8 mouse cellular contexts compared by ENCODE assay signal in the genomic region with DNA sequence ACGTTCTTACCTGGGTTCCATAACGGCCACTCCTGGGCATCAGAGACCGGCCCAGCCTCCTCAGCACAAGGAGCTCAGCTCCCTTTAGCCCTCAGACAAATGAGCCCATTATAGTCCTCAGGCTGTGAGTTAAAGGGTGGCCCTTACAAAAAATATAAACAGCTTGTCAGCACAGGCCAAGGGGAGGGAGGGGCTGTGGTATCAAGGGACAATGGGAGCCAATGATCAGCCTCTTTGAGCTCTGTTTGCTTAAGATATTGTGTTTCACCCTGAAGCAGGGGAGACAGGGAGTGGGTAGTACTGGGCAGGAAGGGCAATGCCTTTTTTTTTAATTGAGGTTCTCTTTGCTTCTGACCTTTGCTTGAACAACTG. TPM values are rescaled to one million over a fixed set of nuclear protein-coding genes. Genes with fewer than 3 reads are reported as not detected.
A peak's percentile ranks its signal among the peaks of the same experiment; 100 is the strongest.
DNase-seq lines count a peak whose midpoint lies in the region; ATAC-seq and TF ChIP-seq lines count a peak whose summit lies in the region.

No protein-coding gene starts in this region.

- H3K9me3 ChIP-seq in kidney, embryonic 16.5 days (ENCODE audit: low read length) = no peaks in the 10 kb centered on the region
- no peaks in the 10 kb centered on the region for H3K9me3 ChIP-seq in forebrain, embryonic 11.5 days (ENCODE audit: control insufficient read depth, low read length)
- H3K9me3 ChIP-seq in liver, embryonic 12.5 days (replicated peaks) = no peaks in the 10 kb centered on the region
- H3K9me3 ChIP-seq in neural tube, embryonic 15.5 days (replicated peaks) = no peaks in the 10 kb centered on the region

- no peaks in the 10 kb centered on the region for H3K27me3 ChIP-seq in kidney, embryonic 16.5 days (ENCODE audit: insufficient read depth, low read length)
- no peaks in the 10 kb centered on the region for H3K27me3 ChIP-seq in forebrain, embryonic 11.5 days (ENCODE audit: control insufficient read depth, insufficient read depth, low read length)
- peaks cover 25% of the 10 kb centered on the region; the same call in 1 of the 2 replicates for H3K27me3 ChIP-seq in liver, embryonic 12.5 days (replicated peaks)
- no peaks in the 10 kb centered on the region for H3K27me3 ChIP-seq in neural tube, embryonic 15.5 days (replicated peaks)
- no peaks in the 10 kb centered on the region for H3K27me3 ChIP-seq in kidney, adult 2 months (replicated peaks; ENCODE audit: control insufficient read depth, insufficient read depth, low read length)

- peak overlapping the region; percentile 55 for H3K9ac ChIP-seq in kidney, embryonic 16.5 days (replicated peaks; ENCODE audit: low read length)
- H3K9ac ChIP-seq in forebrain, embryonic 11.5 days (ENCODE audit: low read length) = peak overlapping the region; percentile 27
- peak overlapping the region; percentile 49 for H3K9ac ChIP-seq in liver, embryonic 12.5 days
- no peak overlapping the region for H3K9ac ChIP-seq in neural tube, embryonic 15.5 days (replicated peaks)

- 0% methylated on average over 3 of the region's 3 CpGs for WGBS in kidney, embryonic 16.5 days
- WGBS in forebrain, embryonic 11.5 days = 7% methylated on average over 3 of the region's 3 CpGs
- WGBS in liver, embryonic 12.5 days (ENCODE audit: insufficient replicate concordance) = 33% methylated on average over 3 of the region's 3 CpGs
- WGBS in neural tube, embryonic 15.5 days = 4% methylated on average over 3 of the region's 3 CpGs
- WGBS in kidney, adult 2 months = 17% methylated on average over 3 of the region's 3 CpGs

- H3K4me2 ChIP-seq in kidney, embryonic 16.5 days (replicated peaks; ENCODE audit: low read depth, low read length) = peak overlapping the region; percentile 48
- H3K4me2 ChIP-seq in forebrain, embryonic 11.5 days (ENCODE audit: low read depth, low read length, severe bottlenecking) = peak overlapping the region; percentile 19; the same call in 1 of the 2 replicates
- peak overlapping the region; percentile 69 for H3K4me2 ChIP-seq in liver, embryonic 12.5 days
- H3K4me2 ChIP-seq in neural tube, embryonic 15.5 days = peak overlapping the region; percentile 34

- peak overlapping the region; percentile 93 for H3K27ac ChIP-seq in kidney, embryonic 16.5 days (ENCODE audit: low read length)
- H3K27ac ChIP-seq in forebrain, embryonic 11.5 days (ENCODE audit: low read depth, low read length) = no peak overlapping the region
- peak overlapping the region; percentile 71 for H3K27ac ChIP-seq in liver, embryonic 12.5 days
- H3K27ac ChIP-seq in neural tube, embryonic 15.5 days (replicated peaks) = peak overlapping the region; percentile 1; the same call in 1 of the 2 replicates
- H3K27ac ChIP-seq in kidney, adult 2 months (ENCODE audit: insufficient read depth, low read depth, low read length) = no peak overlapping the region

- TF ChIP-seq CTCF in kidney, adult 2 months (conservative IDR thresholded peaks at IDR 0.05; ENCODE audit: insufficient read depth, insufficient read length, low read depth, low read length) = no peak

- DNase-seq in kidney, adult 9 months = no peak
- DNase-seq in forebrain, embryonic 11.5 days (ENCODE audit: low spot score) = peak; percentile 57
- no peak for DNase-seq in kidney, adult 2 months
- DNase-seq in urinary bladder, adult 2 months (ENCODE audit: low spot score) = no peak

- peak overlapping the region; percentile 43 for H3K4me3 ChIP-seq in kidney, embryonic 16.5 days (ENCODE audit: low read length)
- H3K4me3 ChIP-seq in forebrain, embryonic 11.5 days (ENCODE audit: low read depth, low read length) = no peak overlapping the region
- H3K4me3 ChIP-seq in liver, embryonic 12.5 days = peak overlapping the region; percentile 50
- H3K4me3 ChIP-seq in neural tube, embryonic 15.5 days (replicated peaks) = peak overlapping the region; percentile 8; the same call in 1 of the 2 replicates
- H3K4me3 ChIP-seq in kidney, adult 2 months (ENCODE audit: insufficient read depth, low read depth, low read length) = no peak overlapping the region

- no peaks in the 10 kb centered on the region for H3K36me3 ChIP-seq in kidney, embryonic 16.5 days (ENCODE audit: insufficient read depth, low read length)
- H3K36me3 ChIP-seq in forebrain, embryonic 11.5 days (ENCODE audit: control insufficient read depth, insufficient read depth, low read length) = no peaks in the 10 kb centered on the region
- no peaks in the 10 kb centered on the region for H3K36me3 ChIP-seq in liver, embryonic 12.5 days
- H3K36me3 ChIP-seq in neural tube, embryonic 15.5 days = no peaks in the 10 kb centered on the region
- no peaks in the 10 kb centered on the region for H3K36me3 ChIP-seq in kidney, adult 2 months (ENCODE audit: control insufficient read depth, insufficient read depth, low read length)

- no peak for TF ChIP-seq POLR2A in kidney, adult 2 months (IDR thresholded peaks at IDR 0.05; ENCODE audit: low read depth, low read length)

- H3K4me1 ChIP-seq in kidney, embryonic 16.5 days (ENCODE audit: insufficient read depth, low read length) = peaks cover 37% of the 10 kb centered on the region
- peaks cover 16% of the 10 kb centered on the region for H3K4me1 ChIP-seq in forebrain, embryonic 11.5 days (replicated peaks; ENCODE audit: control insufficient read depth, insufficient read depth, low read length)
- peaks cover 44% of the 10 kb centered on the region for H3K4me1 ChIP-seq in liver, embryonic 12.5 days
- peaks cover 22% of the 10 kb centered on the region for H3K4me1 ChIP-seq in neural tube, embryonic 15.5 days
- H3K4me1 ChIP-seq in kidney, adult 2 months (ENCODE audit: control insufficient read depth, insufficient read depth, low read length) = 0 out of 2 replicates have a peak, but pooled peaks cover 7% of the 10 kb centered on the region

- ATAC-seq in kidney, embryonic 16.5 days (ENCODE audit: low FRiP score, low TSS enrichment) = peak; percentile 90
- peak; percentile 71 for ATAC-seq in forebrain, embryonic 11.5 days (replicated peaks; ENCODE audit: low FRiP score)
- ATAC-seq in liver, embryonic 12.5 days = peak; percentile 89
- ATAC-seq in neural tube, embryonic 15.5 days (ENCODE audit: low FRiP score) = no peak
- ATAC-seq in activated CD4-positive, CD25-positive, alpha-beta regulatory T cell, adult 4 months = no peak

RNA-seq across cellular contexts. Expression of gene Trim2, which starts 36.1 kb away (rescaled TPM):
- polyA plus RNA-seq in kidney, embryonic 16.5 days (2015; fragmentation: Nextera tagmentation; extraction: Ambion mirVana) = 25.5 and 28.3 TPM in 2 replicates
- polyA plus RNA-seq in forebrain, embryonic 11.5 days (2014; fragmentation: Nextera tagmentation; extraction: Ambion mirVana) = 63.0 and 70.3 TPM in 2 replicates
- polyA plus RNA-seq in liver, embryonic 12.5 days (2016; fragmentation: Nextera tagmentation; extraction: Ambion mirVana) = 4.0 and 5.2 TPM in 2 replicates
- 108 and 137 TPM in 2 replicates for polyA plus RNA-seq in neural tube, embryonic 15.5 days (2015; fragmentation: Nextera tagmentation; extraction: Ambion mirVana)
- polyA plus RNA-seq in activated CD4-positive, CD25-positive, alpha-beta regulatory T cell, adult 4 months (2017; shearing (Covaris generic)) = 1 to 10 TPM; 1.2 to 2.3 TPM
- 44.5 and 49.2 TPM in 2 replicates for polyA plus RNA-seq in kidney, adult 2 months (2012; rRNA removed)
- 6.6 and 8.9 TPM in 2 replicates for polyA plus RNA-seq in urinary bladder, adult 2 months (2012; rRNA removed)

Comparison
In these comparisons a context has a peak if more than half of its experiments do, and no peak if none do; other contexts are left out.
1. H3K27ac ChIP-seq: peak in kidney, embryonic 16.5 days (single experiment), liver, embryonic 12.5 days (single experiment) and neural tube, embryonic 15.5 days (single experiment); none in forebrain, embryonic 11.5 days (single experiment) and kidney, adult 2 months (single experiment).
2. H3K4me3 ChIP-seq: peak in kidney, embryonic 16.5 days (single experiment), liver, embryonic 12.5 days (single experiment) and neural tube, embryonic 15.5 days (single experiment); none in forebrain, embryonic 11.5 days (single experiment) and kidney, adult 2 months (single experiment).
3. ATAC-seq: peak in kidney, embryonic 16.5 days (single experiment), forebrain, embryonic 11.5 days (single experiment) and liver, embryonic 12.5 days (single experiment); none in neural tube, embryonic 15.5 days (single experiment) and activated CD4-positive, CD25-positive, alpha-beta regulatory T cell, adult 4 months (single experiment).
4. H3K4me2 ChIP-seq: peak in every context shown above with its lines; median percentile 69 in liver, embryonic 12.5 days; 48 in kidney, embryonic 16.5 days; 34 in neural tube, embryonic 15.5 days; 19 in forebrain, embryonic 11.5 days.